Mouse (Mus musculus) T-helper 17 cell (primary cell): ENCODE data around the gene Krtap1-3.
"Not testable (repeated sequence)": the region's sequence is repeated elsewhere in the genome, so short reads cannot be mapped to it uniquely, and the experiment has no call there.

Experiments
- in situ Hi-C, 2 experiments: fragments of 300-600 bp; cut with MboI, MseI; formaldehyde crosslinking; loops; 1 replicate in 1 of 2; 2 replicates in 1 of 2; pipeline ENCODE4 v1.15.1; 2025; ENCODE audit warnings: high pct_unique_total_duplicates in 2 of 2

The Krtap1-3 gene

GRCm38 (mm10) chr11:99590981-99591380 lies at the start of gene Krtap1-3:
TSS of gene Krtap1-3 (minus strand) at chr11:99591339.
- in situ Hi-C loops = no loop called here

GRCm38 (mm10) chr11:99640926-99641325 lies 49.8 kb upstream of the Krtap1-3 start:
- in situ Hi-C loops = no loop called here

- in situ Hi-C loops = no loop called here
These were observed 45.9 kb upstream of the Krtap1-3 start for GRCm38 (mm10) chr11:99637086-99637485.

DNA sequence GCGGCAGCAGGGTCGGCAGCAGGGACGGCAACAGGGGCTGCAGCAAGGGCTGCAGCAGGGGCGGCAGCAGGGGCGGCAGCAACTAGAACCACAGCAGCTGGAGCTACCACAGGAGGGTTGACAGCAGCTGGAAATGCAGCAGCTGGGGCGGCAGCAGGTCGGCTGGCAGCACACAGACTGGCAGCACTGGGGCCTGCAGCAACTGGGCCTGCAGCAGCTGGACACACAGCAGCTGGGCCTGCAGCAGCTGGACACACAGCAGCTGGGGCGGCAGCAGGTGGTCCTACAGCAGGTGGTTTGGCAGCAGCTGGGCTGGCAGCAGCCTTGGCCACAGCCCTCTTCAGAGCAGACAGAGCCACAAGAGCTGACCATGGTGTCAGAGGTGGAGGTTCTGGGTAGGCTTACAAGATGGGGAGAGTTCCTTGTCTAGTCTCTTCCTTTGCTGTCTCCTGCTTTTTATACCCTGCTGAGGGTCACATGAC lies 43.6 kb upstream of the Krtap1-3 start, which contains the start of gene Krtap4-2:
TSS of gene Krtap4-2 (minus strand) at position 432 of the 482 bp plus-strand sequence.
- in situ Hi-C loops = no loop called here

GRCm38 (mm10) chr11:99633293-99633692 lies 42.2 kb upstream of the Krtap1-3 start:
- in situ Hi-C loops = no loop called here

DNA sequence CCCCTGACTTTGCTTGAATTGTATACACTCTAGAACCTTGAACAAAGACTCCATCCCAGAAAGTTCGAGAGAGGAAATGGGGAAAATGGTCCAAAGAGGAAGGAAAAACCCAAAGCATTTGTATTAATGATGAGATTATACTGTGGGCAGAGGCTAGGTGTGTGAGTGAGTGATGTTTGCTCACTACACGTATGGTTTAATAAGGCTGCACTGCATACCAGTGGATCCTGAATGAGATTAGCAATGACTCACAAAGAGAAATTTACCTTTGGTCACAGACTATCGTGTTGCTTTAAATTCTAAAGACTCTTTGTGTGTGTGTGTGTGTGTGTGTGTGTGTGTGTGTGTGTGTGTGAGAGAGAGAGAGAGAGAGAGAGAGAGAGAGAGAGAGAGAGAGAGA lies 39.8 kb upstream of the Krtap1-3 start:
- in situ Hi-C loops = no loop called here

DNA sequence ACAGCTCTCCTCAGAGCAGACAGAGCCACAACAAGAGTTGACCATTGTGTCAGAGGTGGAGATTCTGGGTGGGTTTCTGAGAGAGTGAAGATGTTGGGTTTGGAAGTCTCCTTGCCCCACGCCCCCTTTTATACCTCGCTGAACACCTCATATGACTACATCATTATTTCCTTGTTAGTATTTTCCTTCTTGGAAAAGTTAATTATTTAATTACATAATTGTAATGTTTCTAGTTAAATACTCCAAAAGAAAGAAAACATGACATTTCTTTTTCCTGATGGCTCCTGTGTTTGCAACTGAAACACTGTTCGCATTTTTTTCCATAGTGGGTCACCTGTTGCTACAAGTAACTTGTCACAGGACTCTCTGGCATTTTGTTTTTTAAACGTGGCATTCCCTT lies 37.0 kb upstream of the Krtap1-3 start, which contains the start of gene Krtap4-1:
TSS of gene Krtap4-1 (minus strand) at position 101 of the 400 bp plus-strand sequence.
- in situ Hi-C loops = no loop called here

- in situ Hi-C loops = no loop called here
These were observed 29.2 kb upstream of the Krtap1-3 start, which contains the start of gene Gm11562 for GRCm38 (mm10) chr11:99620335-99620734. TSS of gene Gm11562 (minus strand) at chr11:99620435.

DNA sequence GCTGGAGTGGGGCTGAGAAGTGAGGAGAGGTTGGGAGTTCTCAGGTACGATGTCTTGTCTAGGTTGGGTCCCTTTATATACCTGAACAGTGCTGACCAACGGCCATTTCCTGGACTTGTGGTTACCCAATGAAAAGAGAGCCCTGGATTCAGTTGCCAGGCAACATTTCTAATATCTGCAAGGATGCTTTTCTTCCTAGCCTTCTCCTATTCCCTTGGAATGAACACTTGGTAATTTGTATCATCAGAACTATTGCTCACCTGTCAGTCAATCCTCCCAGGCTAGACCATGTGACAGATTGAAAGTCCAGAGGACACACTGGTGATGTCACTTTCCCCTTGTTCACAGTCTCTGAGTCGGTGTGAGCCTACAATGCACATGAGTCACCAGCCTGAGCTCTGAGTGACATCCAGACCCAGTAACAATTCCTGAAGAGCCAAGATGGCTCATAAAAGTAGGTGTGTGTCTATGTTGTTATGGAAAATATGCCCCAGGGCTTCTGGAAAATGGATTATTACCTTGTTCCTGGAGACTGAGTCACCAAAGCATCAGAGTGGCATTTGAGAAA lies 23.7 kb upstream of the Krtap1-3 start, which contains the start of gene Krtap2-4:
TSS of gene Krtap2-4 (minus strand) at position 51 of the 568 bp plus-strand sequence.
- in situ Hi-C loops = no loop called here

DNA sequence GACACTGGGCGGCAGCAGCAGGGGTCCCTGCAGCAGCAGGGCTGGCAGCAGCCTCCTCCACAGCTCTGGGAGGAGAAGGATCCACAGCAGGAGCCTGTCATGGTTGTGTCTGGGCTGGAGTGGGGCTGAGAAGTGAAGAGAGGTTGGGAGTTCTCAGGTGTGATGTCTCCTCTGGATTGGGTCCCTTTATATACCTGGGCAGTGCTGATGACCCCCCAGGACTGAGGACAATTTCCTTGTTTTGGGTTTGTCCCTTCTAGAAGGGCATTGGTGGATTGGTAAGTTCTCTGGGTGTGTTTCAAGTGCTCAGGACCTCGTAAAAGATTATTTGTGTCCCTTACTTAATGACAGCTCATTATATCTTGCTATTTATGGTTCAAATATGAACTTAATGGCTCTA lies 18.9 kb upstream of the Krtap1-3 start, which contains the start of gene Gm11937:
TSS of gene Gm11937 (minus strand) at position 101 of the 400 bp plus-strand sequence.
- in situ Hi-C loops = not testable (repeated sequence)

DNA sequence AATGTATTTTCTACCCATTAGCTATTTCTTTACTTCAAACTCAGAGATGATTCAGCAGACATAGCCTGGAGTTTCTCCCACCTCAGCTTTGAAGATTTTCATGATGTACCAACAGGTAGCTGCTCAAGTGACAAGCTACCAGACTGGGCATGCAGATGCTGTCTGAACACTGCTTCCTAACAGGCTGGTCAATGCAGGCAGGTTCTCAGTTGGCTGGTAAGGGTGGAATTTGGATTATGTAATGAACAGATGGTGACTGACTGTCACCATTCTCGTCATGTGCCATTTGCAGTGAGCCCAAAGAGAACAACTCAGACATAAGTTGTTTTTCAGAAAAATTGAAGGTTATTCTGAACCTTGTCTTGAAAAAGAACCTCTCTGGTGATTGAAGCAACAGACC lies 18.0 kb upstream of the Krtap1-3 start:
- in situ Hi-C loops = no loop called here

- in situ Hi-C loops = not testable (repeated sequence)
These were observed 12.1 kb upstream of the Krtap1-3 start, which contains the start of gene Gm11938 for GRCm38 (mm10) chr11:99603208-99603607. TSS of gene Gm11938 (minus strand) at chr11:99603308.

DNA sequence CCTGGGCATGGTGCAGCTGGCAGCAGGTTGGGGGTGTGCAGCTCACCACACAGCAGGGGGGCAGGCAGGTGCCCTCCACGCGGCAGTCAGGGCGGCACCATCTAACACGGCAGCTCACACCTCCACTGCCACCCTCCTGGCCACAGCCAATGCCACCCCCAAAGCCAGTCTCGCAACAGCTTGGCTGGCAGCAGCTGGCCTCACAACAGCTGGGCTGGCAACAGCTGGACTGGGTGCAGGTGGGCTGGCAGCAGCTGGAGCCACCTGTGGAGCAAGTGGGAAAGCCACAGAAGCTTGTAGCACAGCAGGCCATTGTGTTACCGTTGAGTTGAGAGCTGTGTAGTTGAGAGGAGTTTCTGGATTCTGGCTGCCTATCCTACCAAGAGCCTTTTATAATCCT lies 6.6 kb upstream of the Krtap1-3 start, which contains the start of gene Krtap9-3:
TSS of gene Krtap9-3 (minus strand) at position 364 of the 400 bp plus-strand sequence.
- in situ Hi-C loops = not testable (repeated sequence)

GRCm38 (mm10) chr11:99585096-99585495 lies 6.0 kb downstream of the Krtap1-3 start:
- in situ Hi-C loops = no loop called here

DNA sequence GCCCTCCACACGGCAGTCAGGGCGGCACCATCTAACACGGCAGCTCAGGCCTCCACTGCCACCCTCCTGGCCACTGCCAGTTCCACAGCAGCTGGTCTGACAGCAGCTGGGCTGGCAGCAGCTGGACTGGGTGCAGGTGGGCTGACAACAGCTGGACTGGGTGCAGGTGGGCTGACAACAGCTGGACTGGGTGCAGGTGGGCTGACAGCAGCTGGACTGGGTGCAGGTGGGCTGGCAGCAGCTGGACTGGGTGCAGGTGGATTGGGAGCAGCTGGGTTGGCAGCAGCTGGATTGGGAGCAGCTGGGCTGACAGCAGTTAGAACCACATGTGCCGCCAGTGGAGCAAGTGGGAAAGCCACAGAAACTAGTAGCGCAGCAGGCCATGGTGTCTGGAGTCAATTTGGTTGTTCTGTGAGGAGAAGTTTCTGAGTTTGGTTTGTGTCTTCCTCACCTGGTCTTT lies 7.9 kb downstream of the Krtap1-3 start, which contains the start of gene Krtap1-4:
TSS of gene Krtap1-4 (minus strand) at position 410 of the 460 bp plus-strand sequence.
- in situ Hi-C loops = no loop called here

- in situ Hi-C loops = no loop called here
These were observed 9.6 kb downstream of the Krtap1-3 start for GRCm38 (mm10) chr11:99581564-99581963.

GRCm38 (mm10) chr11:99581051-99581450 lies 10.1 kb downstream of the Krtap1-3 start:
- in situ Hi-C loops = no loop called here

DNA sequence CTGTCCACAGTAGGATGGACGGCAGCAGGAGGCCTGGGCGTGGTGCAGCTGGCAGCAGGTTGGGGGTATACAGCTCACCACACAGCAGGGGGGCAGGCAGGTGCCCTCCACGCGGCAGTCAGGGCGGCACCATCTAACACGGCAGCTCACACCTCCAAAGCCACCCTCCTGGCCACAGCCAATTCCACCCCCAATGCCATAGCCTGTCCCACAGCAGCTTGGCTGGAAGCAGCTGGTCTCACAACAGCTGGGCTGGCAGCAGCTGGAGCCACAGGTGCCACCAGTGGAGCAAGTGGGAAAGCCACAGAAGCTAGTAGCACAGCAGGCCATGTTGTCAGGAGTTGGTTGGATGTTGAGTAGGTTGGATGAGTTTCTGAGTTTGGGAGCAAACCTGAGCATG lies 10.5 kb downstream of the Krtap1-3 start, which contains the start of gene Krtap1-5:
TSS of gene Krtap1-5 (minus strand) at position 381 of the 400 bp plus-strand sequence.
- in situ Hi-C loops = no loop called here

- in situ Hi-C loops = no loop called here
These were observed 17.0 kb downstream of the Krtap1-3 start for GRCm38 (mm10) chr11:99574106-99574505.

GRCm38 (mm10) chr11:99573164-99573563 lies 18.0 kb downstream of the Krtap1-3 start:
- in situ Hi-C loops = no loop called here

GRCm38 (mm10) chr11:99566530-99566929 lies 24.6 kb downstream of the Krtap1-3 start, which contains the start of gene Krtap3-1:
TSS of gene Krtap3-1 (minus strand) at chr11:99566630.
- in situ Hi-C loops = no loop called here

DNA sequence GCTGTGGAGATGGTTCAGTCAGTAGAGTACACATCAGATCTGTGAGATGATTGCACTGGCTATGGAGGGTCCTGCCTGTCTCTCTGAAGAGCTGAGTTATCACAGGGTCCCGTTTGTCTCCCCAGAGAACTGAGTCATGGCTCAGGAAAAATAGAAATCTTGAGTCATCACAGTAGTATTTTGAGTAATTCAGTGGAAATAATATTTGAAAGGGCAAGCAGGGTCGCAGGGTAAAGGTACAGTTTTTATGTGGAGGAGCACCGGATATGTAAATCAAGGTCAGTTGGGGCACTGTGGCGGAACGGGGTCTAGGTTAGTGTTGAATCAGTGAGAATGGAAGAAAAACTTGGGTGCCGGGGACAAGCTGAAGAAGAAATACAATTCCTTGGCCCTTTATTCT lies 28.6 kb downstream of the Krtap1-3 start:
- in situ Hi-C loops = no loop called here

GRCm38 (mm10) chr11:99559366-99559765 lies 31.8 kb downstream of the Krtap1-3 start, which contains the start of gene Gm11939:
TSS of gene Gm11939 (minus strand) at chr11:99559466.
- in situ Hi-C loops = no loop called here
